Comparison of ENCODE assay signal across 18 mouse cellular contexts in genomic region chr11:109668115-109668725, GRCm38 (mm10). TPM values are rescaled to one million over a fixed set of nuclear protein-coding genes. Genes with fewer than 3 reads are reported as not detected.
"Had no signal": no experiment of that assay in that cellular context is flagged by ENCODE, and none has a peak within 500 bp of the region (broad histone marks: within the 10 kb centered on the region; RNA-seq: fewer than 3 reads in every experiment).

No protein-coding gene starts in this region.

- H3K4me3 ChIP-seq: limb, embryonic 12.5 days; liver, embryonic 13.5 days; lung, embryonic 15.5 days; midbrain, embryonic 12.5 days; neural tube, embryonic 15.5 days had no signal

- H3K27me3 ChIP-seq: limb, embryonic 12.5 days; liver, embryonic 13.5 days; lung, embryonic 15.5 days; megakaryocyte, embryonic 14.5 days; midbrain, embryonic 12.5 days; neural tube, embryonic 15.5 days had no signal

- H3K4me1 ChIP-seq: midbrain, embryonic 12.5 days had no signal

- H3K27ac ChIP-seq: limb, embryonic 12.5 days; liver, embryonic 13.5 days; lung, embryonic 15.5 days; macrophage; midbrain, embryonic 12.5 days; neural tube, embryonic 15.5 days; stomach, postnatal 0 days had no signal

- DNase-seq: kidney, adult 18-20 months; kidney, postnatal 10 days; layer of hippocampus, postnatal 36 days; liver; liver, embryonic 13.5 days; liver, postnatal 0 days; lung, postnatal 14 days; right cerebral cortex, adult 18-20 months; right cerebral cortex, postnatal 25 days; thymus, adult 2 months; thymus, postnatal 25 days had no signal

RNA-seq across cellular contexts. Expression of gene Fam20a, which starts 53.9 kb away (rescaled TPM):
- polyA plus RNA-seq: macrophage had no signal
